Mouse (Mus musculus) urinary bladder, adult 2 months (tissue): ENCODE results near the gene Bcl2l1. TPM values are rescaled to one million over a fixed set of nuclear protein-coding genes. Genes with fewer than 3 reads are reported as not detected.

Experiments used
- DNase-seq: peaks from one replicate; pipeline ENCODE4 v3.0.0; 2022; ENCODE audit warnings: low spot score
- polyA plus RNA-seq: library from polyadenylated mRNA; depleted of rRNA; stranded (reverse); fragments of >200 nt; gene quantifications from 2 replicates; pipeline ENCODE4 v1.2.3, GENCODE M21; 2012; rRNA removed

Gene Bcl2l1
- polyA plus RNA-seq, 1 experiment = 88.6 TPM

DNA sequence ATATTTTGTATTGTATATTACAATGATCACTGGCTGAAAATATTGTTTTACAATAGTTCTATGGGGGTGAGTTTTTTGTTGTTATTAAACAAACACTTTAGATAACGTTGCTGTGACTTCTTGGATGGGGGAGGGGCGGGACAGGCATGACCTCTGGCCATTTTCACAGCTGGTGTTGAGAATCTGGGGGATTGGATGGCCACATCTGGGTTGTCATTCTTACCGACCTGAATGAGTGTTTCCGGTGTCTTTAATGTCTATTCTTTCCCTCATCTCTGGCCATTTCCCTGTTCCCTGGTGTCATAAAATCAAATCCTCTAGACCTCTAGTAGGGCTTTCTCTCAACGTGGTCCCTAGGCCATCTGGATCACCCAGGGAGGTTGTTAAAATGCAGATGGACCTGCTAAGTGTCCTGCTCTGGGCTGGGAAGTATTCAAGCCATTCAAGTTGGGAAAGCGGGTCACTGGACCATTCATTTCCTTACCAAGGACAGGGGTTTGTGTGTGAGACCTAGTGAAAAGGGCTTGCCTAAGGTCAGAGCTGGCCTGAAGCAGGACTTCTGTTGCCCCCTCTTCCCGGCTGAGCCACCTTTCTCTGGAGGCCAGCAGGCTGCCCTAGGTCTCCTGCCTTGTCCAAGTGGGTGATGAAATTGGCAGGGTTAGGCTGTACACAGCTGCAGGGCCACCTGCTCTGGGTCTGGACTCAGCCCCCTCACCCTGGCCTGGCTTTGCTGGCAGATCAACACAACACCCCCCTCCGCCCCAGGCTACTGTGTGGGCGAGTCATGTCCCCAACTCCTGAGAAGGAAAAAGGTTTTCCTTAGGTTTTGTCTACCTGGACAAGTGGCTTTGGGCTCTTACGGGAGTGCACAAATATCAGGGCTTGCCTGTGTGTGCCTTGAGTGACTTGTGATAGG is 94.0 kb downstream of the Bcl2l1 start:
- no peak for DNase-seq

DNA sequence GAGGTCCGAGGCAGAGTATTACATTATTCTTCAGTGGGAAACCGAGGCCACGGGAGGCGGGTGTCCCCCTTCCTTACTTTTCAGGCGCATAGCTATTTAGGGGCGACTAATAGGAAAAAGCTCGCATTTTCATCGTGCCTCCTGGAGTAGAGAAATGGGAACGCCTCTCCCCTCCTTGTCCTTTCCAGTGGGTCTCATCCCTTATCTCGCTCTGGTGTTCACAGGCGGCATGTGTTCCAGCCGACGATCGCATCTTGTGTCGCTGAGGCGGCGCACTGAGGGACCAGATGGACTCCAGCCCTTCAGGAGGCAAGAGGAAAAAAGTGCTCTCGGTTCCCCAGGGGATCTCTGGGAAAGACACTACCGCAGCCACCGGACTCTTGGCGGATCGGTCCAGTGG is 94.8 kb downstream of the Bcl2l1 start:
- DNase-seq = no peak

DNA sequence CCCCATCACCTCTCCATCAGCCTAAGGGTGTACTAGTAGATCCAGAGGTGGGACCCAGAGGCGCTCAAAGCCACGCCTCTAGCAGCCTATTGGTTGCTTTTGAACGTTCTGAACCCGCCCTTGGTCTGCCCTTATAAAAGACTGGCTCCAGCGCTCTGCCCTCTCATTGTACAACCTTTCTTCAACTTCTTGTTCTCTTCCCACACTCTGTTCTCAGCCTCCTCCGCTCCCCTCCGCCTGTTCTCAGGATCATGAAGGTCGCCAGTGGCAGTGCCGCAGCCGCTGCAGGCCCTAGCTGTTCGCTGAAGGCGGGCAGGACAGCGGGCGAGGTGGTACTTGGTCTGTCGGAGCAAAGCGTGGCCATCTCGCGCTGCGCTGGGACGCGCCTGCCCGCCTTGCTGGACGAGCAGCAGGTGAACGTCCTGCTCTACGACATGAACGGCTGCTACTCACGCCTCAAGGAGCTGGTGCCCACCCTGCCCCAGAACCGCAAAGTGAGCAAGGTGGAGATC is 95.4 kb downstream of the Bcl2l1 start, which contains the start of gene Id1:
TSS of gene Id1 (plus strand) at position 162 of the 512 bp plus-strand sequence.
- peak; percentile 89 for DNase-seq

DNA sequence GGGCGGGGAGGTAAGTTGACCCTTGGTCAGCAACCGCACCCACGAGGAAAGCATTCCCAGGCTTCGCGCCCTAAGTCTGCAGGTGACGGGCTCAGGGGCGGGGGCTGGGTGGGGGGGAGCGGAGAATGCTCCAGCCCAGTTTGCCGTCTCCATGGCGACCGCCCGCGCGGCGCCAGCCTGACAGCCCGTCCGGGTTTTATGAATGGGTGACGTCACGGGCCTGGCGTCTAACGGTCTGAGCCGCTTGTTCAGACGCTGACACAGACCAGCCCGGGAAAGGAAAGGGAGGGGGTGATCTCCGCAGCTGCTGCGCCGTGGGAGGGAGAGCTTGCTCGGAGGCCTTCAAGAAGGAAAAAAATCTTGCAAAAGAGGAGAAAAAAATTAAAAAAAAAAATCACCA is 96.5 kb downstream of the Bcl2l1 start:
- peak; percentile 88 for DNase-seq

DNA sequence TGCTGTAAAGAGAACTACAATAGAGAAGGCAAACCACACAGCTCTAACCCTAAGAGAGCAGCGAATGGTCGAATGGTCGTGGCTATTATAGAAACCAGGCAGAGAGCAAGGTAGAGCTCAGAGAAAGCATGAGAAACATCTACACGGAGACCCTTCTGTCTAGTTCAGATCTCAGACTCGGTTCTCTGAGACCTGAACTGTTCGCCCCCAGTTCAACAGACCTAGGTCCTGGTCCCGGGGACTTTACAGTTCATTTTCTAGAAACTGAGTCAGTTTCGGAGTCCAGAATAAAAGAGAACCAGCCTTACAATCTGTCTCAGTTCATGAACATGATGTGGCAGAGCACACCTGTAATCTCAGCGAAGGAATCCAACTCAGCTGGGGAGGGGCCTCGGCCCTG is 97.0 kb downstream of the Bcl2l1 start:
- no peak for DNase-seq

DNA sequence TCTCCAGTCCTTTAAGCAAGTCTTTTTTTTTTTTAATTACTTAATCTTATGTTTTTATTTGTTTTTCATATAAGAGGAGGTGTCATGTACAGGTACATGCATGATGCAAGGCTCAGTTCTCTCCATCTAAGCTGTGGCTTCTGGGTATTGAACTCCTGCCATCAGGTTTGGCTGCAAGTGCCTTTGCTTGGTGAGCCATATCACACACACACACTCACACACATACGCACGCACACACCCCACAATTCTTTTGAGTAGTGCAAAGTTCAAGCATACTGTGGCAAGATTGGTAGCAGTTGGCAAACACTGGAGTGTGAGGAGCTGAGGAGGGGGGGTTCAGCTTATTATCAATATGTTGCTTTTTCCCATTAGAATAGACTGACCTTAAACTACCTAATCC is 98.3 kb downstream of the Bcl2l1 start:
- no peak for DNase-seq

Other genes starting within 250 kb of the Bcl2l1 start
- 0.21 TPM in 1 of 2 replicates, not detected in the other for gene Defb45, start 232.3 kb downstream of the Bcl2l1 start, polyA plus RNA-seq
- gene Defb36, start 227.4 kb downstream of the Bcl2l1 start, polyA plus RNA-seq = not detected in 2 replicates
- gene Defb25, start 208.7 kb downstream of the Bcl2l1 start, polyA plus RNA-seq = 0.78 and 0.95 TPM in 2 replicates
- gene Rem1, start 204.8 kb downstream of the Bcl2l1 start, polyA plus RNA-seq = 9.4 and 11.7 TPM in 2 replicates
- gene H13, start 162.3 kb downstream of the Bcl2l1 start, polyA plus RNA-seq = 64.3 and 67.2 TPM in 2 replicates
- gene Mcts2, start 144.7 kb downstream of the Bcl2l1 start, polyA plus RNA-seq = 17.1 and 17.8 TPM in 2 replicates
- 416 and 633 TPM in 2 replicates for gene Id1, start 95.5 kb downstream of the Bcl2l1 start, polyA plus RNA-seq
- 9.6 and 10.0 TPM in 2 replicates for gene Cox4i2, start 77.6 kb downstream of the Bcl2l1 start, polyA plus RNA-seq
- gene Tpx2, start 16.2 kb upstream of the Bcl2l1 start, polyA plus RNA-seq = 3.0 and 3.2 TPM in 2 replicates
- 0.34 and 0.63 TPM in 2 replicates for gene Mylk2, start 79.6 kb upstream of the Bcl2l1 start, polyA plus RNA-seq
- 1.3 and 1.9 TPM in 2 replicates for gene Foxs1, start 101.5 kb upstream of the Bcl2l1 start, polyA plus RNA-seq
- gene Dusp15, start 120.0 kb upstream of the Bcl2l1 start, polyA plus RNA-seq = 0.13 and 0.61 TPM in 2 replicates
- gene Ttll9, start 130.8 kb upstream of the Bcl2l1 start, polyA plus RNA-seq = 0.04 and 0.12 TPM in 2 replicates
- 96.1 and 115 TPM in 2 replicates for gene Pdrg1, start 183.7 kb upstream of the Bcl2l1 start, polyA plus RNA-seq
- gene Xkr7, start 200.1 kb upstream of the Bcl2l1 start, polyA plus RNA-seq = 0.03 and 0.04 TPM in 2 replicates
- 12.4 and 15.5 TPM in 2 replicates for gene Ccm2l, start 234.2 kb upstream of the Bcl2l1 start, polyA plus RNA-seq